Mouse (Mus musculus) kidney, adult 2 months (tissue): ENCODE measurements around the gene Fam178b. TPM values are rescaled to one million over a fixed set of nuclear protein-coding genes. Genes with fewer than 3 reads are reported as not detected.

Experiments used
- DNase-seq: peaks from one replicate; pipeline ENCODE4 v3.0.0; 2021
- H3K27ac ChIP-seq: fragments of 200-500 bp; 2 replicates; pipeline ENCODE4 v1.5.1; 2012; ENCODE audit warnings: low read depth, low read length, control low read depth, inconsistent platforms; ENCODE audit not compliant: insufficient read depth
- H3K27me3 ChIP-seq: fragments of 200-500 bp; replicated peaks from 2 replicates; pipeline ENCODE4 v1.6.1; 2012; ENCODE audit warnings: mild to moderate bottlenecking, moderate library complexity, low read length, inconsistent platforms; ENCODE audit not compliant: control insufficient read depth, insufficient read depth
- H3K36me3 ChIP-seq: fragments of 200-500 bp; 2 replicates; pipeline ENCODE4 v1.6.1; 2012; ENCODE audit warnings: mild to moderate bottlenecking, moderate library complexity, low read length, inconsistent platforms; ENCODE audit not compliant: control insufficient read depth, insufficient read depth
- H3K4me1 ChIP-seq: fragments of 200-500 bp; 2 replicates; pipeline ENCODE4 v1.6.1; 2011; ENCODE audit warnings: low read length; ENCODE audit not compliant: control insufficient read depth, insufficient read depth
- H3K4me3 ChIP-seq: fragments of 200-500 bp; 2 replicates; pipeline ENCODE4 v1.5.1; 2011; ENCODE audit warnings: mild to moderate bottlenecking, low read depth, low read length, control low read depth; ENCODE audit not compliant: insufficient read depth
- CTCF ChIP-seq: fragments of 200-500 bp; conservative IDR thresholded peaks from 2 replicates; pipeline ENCODE4 v1.5.1; 2011; ENCODE audit warnings: low read depth, mild to moderate bottlenecking, control low read depth, low read length, moderate library complexity, mixed read lengths; ENCODE audit not compliant: insufficient read depth, insufficient read length
- POLR2A ChIP-seq: fragments of 200-500 bp; IDR thresholded peaks from one replicate; pipeline ENCODE4 v1.6.1; 2011; ENCODE audit warnings: low read depth, low read length, control low read depth
- WGBS: fragments of 180-500 bp; shearing (Covaris S2); methylation state at CpG from one replicate; pipeline ENCODE4 v1.1.7; 2018; 5-methylcytosine and 5-hydroxymethylcytosine counted together
- polyA plus RNA-seq: library from polyadenylated mRNA; depleted of rRNA; stranded (reverse); fragments of >200 nt; gene quantifications from 2 replicates; pipeline ENCODE4 v1.2.3, GENCODE M21; 2012

Gene Fam178b
- polyA plus RNA-seq, 1 experiment = 1.1 TPM

- H3K27me3 ChIP-seq = no peaks in the 10 kb centered on the region
- no peaks in the 10 kb centered on the region for H3K36me3 ChIP-seq
- DNase-seq = no peak
- H3K4me1 ChIP-seq = no peaks in the 10 kb centered on the region; the same call in 1 of the 2 replicates
- WGBS = 70% methylated on average over 7 of the region's 7 CpGs
- no peak overlapping the region for H3K4me3 ChIP-seq
- TF ChIP-seq POLR2A (no peak), CTCF (no peak)
- H3K27ac ChIP-seq = no peak overlapping the region
These were observed 76.0 kb downstream of the Fam178b start for GRCm38 (mm10) chr1:36606951-36607350.

GRCm38 (mm10) chr1:36604254-36605156 lies 78.5 kb downstream of the Fam178b start:
- 66% methylated on average over 12 of the region's 12 CpGs for WGBS
- H3K36me3 ChIP-seq = no peaks in the 10 kb centered on the region
- no peaks in the 10 kb centered on the region; the same call in 1 of the 2 replicates for H3K4me1 ChIP-seq
- H3K4me3 ChIP-seq = no peak overlapping the region
- no peak overlapping the region for H3K27ac ChIP-seq
- DNase-seq = peak; percentile 92
- H3K27me3 ChIP-seq = no peaks in the 10 kb centered on the region
- no peak for TF ChIP-seq CTCF
- TF ChIP-seq POLR2A = no peak

- peak; percentile 51 for DNase-seq
These were observed 79.6 kb downstream of the Fam178b start for GRCm38 (mm10) chr1:36603361-36603760.

GRCm38 (mm10) chr1:36602271-36602670 lies 80.7 kb downstream of the Fam178b start:
- no peak overlapping the region for H3K4me3 ChIP-seq
- no peak for DNase-seq
- no peaks in the 10 kb centered on the region; the same call in 1 of the 2 replicates for H3K4me1 ChIP-seq
- TF ChIP-seq POLR2A (no peak), CTCF (no peak)
- H3K27me3 ChIP-seq = no peaks in the 10 kb centered on the region
- 80% methylated on average over 4 of the region's 4 CpGs for WGBS
- no peaks in the 10 kb centered on the region for H3K36me3 ChIP-seq
- H3K27ac ChIP-seq = no peak overlapping the region

More at GRCm38 (mm10) chr1:36603361-36603760, 79.6 kb downstream of the Fam178b start:
- no peak for TF ChIP-seq POLR2A
- TF ChIP-seq CTCF = no peak
- H3K27me3 ChIP-seq = no peaks in the 10 kb centered on the region
- no peaks in the 10 kb centered on the region; the same call in 1 of the 2 replicates for H3K4me1 ChIP-seq
- H3K36me3 ChIP-seq = no peaks in the 10 kb centered on the region
- 49% methylated on average over 9 of the region's 9 CpGs for WGBS
- no peak overlapping the region for H3K4me3 ChIP-seq
- H3K27ac ChIP-seq = no peak overlapping the region; the same call in 1 of the 2 replicates

GRCm38 (mm10) chr1:36598411-36598810 lies 84.6 kb downstream of the Fam178b start:
- H3K27ac ChIP-seq = no peak overlapping the region
- TF ChIP-seq CTCF (no peak), POLR2A (no peak)
- no peaks in the 10 kb centered on the region for H3K27me3 ChIP-seq

GRCm38 (mm10) chr1:36596114-36596513 lies 86.9 kb downstream of the Fam178b start:
- Histone ChIP-seq H3K4me1 (0 out of 2 replicates have a peak, but pooled peaks cover 3% of the 10 kb centered on the region), H3K27ac (no peak overlapping the region), H3K36me3 (no peaks in the 10 kb centered on the region), H3K27me3 (no peaks in the 10 kb centered on the region), H3K4me3 (no peak overlapping the region)
- TF ChIP-seq CTCF = no peak
- no peak for TF ChIP-seq POLR2A
- peak; percentile 83 for DNase-seq
- WGBS = 42% methylated on average over 4 of the region's 4 CpGs

More at GRCm38 (mm10) chr1:36598411-36598810, 84.6 kb downstream of the Fam178b start:
- Histone ChIP-seq H3K36me3 (no peaks in the 10 kb centered on the region), H3K4me3 (no peak overlapping the region), H3K4me1 (0 out of 2 replicates have a peak, but pooled peaks cover 3% of the 10 kb centered on the region)
- DNase-seq = no peak
- WGBS = 83% methylated on average over 2 of the region's 2 CpGs
